Mouse (Mus musculus) right cerebral cortex, postnatal 10 days (tissue): ENCODE results near the gene Nck2.

Experiments
- DNase-seq, 2 experiments: peaks; one replicate each; pipeline ENCODE4 v3.0.0; 2021; ENCODE audit warnings: low spot score in 2 of 2

Gene Nck2

DNA sequence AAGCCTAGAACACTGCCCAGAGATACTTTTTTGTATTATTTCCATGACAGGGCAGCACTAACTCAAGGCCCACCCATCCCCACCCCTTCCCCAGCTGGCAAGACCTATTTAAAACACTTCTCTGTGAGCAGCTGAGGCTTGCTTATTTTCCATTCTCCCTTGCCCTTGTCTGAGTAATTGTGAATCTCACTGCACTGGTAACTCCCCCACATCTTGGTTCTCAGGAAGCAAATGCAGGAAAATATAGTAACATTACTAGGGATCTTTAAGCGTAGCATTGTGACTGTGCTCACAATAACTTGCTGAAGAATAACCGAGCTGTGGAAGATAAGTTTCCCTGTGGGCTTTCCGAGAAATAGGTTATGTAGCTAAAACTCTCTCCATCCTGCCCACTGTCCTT lies 24.6 kb downstream of the Nck2 start:
- DNase-seq = no peak

DNA sequence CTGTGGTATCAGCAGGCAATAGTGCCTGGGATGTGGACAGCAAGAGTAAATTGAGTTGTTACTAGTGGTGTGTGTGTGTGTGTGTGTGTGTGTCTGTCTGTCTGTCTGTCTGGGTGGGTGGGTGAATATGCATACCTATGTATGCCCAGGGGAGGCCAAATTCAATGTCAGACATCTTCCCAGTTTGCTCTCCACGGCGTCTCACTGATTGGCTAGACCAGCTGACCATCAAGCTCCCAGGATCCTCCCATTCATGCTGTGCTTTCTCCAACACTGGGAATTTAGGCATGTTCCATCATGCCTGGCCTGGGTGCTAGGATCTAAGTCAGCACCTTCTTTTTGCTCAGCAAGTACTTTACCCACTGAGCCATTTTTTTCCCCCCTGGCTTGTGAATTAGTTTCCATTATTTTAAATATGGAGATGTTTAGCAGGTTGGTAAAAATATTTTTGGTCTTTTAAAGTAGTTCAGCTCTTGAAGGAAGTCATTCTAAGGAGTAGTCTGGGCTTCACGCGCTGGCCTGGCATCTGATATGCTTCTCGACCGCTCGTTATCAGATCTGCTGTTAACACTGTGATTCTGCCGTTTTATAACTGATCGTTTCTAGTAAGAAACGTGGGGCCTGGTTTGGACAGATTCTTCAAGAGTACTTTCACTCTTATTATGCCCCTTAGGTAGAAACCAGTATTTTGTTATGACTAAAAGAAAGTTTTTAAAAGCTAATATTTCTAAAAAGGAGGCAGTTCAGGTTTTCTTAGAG lies 26.2 kb downstream of the Nck2 start:
- DNase-seq = no peak

DNA sequence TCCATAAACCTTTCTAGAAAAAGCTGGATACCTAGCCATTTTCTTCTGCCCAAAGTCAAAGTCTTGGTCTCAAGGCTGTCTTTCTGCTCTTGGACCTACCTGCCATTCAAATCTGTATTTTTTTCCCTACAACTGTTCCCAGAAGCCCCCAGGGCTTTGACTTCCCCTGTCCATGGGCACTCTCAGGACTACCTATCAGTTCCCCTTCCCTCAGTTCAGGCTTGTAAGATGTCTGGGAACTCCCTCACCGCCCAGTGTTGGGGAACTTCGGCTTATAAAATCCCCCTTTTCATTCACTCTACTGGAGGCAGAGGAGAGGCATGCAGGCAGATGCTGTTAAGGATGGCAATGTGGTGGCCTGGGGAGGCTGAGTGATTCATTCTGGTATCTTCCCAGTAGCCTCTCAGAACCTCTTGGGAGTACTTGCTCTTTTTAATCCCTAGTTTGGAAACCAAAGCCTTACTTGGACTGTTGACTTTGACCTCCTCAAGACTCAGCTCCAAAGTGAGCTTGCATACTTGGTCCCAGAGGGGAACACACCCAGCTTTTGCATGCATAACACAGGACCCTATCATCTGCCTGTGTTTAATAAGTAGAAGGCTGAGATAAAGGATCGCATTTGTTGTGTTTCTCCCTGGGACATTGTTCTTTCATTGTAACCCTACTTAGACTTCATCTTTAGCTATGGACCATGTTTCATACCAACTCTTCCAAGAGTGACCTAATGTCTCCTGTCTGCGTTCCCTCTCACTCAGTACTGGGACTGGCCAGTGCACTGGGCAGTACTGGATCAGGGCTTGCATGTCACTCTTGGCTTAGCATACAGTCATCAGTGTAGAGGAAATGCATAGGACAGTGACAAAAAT lies 27.0 kb downstream of the Nck2 start:
- no peak for DNase-seq

DNA sequence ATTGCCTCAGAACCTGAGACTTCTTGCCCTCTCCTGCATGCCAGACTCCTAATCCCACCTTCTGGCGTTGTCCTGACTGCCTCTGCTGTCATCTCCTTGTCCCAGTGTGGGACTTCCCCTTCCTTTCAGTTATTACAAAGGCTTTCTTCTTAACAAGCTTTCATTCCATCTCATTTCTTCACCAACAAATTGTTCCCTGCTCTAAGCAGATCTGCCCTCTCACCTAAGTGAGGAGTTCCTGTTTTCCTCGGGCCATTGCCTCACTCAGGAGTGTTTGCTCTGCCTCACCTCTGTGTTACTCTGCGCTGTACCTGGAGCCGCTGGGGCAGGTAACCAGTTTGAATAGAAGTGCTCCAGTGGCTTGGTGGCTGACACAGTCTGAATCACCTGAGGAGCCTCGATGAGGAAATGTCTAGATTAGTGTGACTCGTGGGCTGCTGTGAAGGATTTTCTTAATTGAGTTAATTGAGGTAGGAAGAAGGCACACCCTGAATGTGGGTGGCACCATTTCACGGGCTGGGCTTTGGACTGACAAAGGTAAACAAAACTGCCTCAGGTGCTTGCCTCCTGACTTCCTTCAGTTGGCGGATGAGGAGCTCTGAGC lies 27.8 kb downstream of the Nck2 start:
- DNase-seq = no peak

DNA sequence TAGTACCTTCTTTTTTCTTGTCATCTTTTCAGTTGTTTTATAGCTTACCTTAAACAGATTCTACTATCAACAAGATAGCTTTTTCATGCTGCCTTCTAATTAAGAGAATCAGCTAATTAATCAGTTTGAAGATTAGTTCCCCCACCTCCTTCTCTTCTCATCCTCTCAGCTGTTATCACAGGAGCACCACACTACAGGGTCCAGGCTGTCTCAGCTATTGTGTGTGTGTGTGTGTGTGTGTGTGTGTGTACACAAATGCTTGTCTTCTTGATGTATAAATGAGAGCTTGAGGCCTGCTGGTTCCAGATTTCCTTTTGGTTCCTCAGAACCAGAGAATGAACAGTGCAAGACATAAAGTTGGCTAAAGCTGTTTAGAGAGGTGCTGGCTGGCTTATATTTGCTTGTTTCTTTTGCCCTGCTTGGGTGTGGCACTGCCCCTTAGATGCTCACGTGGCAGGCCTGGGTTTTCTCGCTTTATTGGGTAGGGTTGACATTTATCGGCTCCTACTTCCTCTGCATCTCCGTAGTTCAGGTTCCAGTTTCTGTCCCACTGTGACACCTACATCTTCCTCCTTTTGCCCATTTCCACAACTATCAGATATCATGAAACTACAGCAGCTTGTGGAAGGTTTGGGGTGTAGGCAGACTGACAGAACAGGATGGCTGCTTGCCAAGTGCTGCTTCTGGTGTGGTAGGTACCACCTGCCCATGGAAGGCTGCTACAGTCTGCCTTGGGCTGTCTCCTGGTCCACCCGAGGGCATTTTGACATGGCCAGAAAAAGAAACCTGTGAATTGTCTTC lies 29.6 kb downstream of the Nck2 start:
- DNase-seq = peak; percentile 64 to 68

DNA sequence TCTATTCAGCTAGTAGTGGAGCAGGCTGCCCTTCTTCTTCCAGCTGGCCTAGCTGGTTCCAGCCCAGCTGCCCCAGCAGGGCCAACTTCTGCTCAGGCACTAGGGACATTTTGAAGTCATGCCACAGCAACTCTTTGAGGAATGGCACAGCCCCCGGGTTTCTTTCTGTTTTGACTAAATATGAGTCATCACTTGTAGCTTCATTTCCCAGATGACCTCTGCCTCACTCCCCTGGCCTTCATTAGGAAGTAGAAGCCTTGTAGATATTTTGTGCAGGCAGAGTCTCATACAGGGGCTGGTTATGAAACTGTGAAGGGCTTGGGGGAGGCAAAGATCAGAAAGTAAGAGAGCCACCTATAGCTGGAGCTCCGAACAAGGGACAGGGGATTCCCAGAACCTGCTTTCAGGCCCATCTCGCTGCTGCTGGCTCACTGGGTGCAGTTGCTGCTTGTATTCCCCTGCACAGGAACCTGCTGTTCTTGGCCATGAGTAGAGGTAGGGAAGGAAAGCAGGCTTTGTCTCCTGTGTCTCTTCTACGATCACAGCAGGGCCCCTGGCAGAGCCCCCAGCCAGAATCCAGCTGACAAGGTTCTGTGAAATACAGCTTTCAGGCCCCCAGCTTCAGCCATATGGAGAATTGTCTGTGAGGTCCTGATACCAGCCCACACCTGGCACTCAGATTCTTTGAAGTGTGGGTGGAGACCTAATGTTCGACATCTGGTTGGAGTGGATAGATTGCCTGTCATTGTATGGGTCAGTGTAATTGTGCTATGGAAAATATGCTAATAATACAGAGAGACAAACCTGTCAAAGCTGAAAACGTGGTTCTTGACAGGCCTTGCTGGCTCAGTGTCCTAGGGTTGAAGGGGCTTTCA lies 30.4 kb downstream of the Nck2 start:
- no peak for DNase-seq

DNA sequence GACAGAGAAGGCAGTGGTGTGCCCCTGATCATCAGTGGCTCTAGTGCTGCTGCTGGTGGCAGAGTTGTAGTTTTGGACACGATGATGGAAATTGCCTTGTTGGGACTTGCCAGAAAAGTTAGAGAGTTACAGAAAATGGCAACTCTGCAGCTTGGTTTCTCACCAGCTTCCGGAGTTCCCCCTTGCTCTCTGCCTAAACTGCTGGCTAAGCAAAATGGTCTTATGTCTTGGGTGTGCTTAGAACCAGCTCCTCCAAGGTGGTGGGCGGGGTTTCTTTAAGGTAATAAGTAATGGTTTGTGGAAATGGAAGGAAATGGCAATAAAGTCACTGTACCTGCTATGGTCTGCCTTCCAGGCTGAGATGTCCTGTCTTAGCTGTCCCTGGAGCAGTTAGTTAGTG lies 33.6 kb downstream of the Nck2 start:
- no peak for DNase-seq

DNA sequence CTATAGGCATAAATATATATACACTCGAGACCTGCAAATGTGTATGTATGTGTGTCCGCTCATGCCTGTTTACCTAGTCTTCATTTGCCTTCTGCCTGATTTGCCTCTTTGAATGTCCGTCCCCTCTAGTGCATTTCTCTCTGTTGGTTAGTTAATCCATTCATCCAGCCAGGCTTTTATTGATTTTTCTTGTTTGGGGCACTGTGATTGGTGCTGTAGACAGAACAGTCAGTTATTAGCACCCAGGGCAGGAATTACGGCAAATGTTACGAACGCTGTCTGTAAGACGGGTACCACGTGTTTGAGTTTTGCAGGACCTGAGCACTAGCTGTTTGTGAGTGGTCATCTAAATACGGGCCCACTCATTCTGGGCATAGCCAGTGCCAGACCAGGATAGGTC lies 40.8 kb downstream of the Nck2 start:
- DNase-seq = no peak

DNA sequence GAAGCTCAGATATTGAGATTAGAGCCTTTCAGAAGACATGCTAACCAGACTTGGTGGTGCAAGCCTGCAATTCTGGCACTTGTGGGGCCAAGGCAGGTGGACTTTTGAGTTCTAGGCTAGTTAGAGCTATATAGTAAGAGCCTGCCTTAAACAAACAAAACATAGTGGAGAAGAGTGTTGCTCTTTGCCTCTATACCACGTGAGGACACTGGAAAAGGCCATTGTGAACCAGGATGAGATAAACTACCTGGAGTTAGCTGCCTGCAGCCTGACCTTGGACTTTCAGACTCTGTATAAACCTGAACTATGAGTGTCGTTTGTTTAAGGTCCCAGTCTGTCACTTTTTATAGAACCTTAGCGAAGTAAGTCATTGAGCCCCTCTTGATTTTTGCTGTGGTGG lies 42.1 kb downstream of the Nck2 start:
- DNase-seq = no peak

DNA sequence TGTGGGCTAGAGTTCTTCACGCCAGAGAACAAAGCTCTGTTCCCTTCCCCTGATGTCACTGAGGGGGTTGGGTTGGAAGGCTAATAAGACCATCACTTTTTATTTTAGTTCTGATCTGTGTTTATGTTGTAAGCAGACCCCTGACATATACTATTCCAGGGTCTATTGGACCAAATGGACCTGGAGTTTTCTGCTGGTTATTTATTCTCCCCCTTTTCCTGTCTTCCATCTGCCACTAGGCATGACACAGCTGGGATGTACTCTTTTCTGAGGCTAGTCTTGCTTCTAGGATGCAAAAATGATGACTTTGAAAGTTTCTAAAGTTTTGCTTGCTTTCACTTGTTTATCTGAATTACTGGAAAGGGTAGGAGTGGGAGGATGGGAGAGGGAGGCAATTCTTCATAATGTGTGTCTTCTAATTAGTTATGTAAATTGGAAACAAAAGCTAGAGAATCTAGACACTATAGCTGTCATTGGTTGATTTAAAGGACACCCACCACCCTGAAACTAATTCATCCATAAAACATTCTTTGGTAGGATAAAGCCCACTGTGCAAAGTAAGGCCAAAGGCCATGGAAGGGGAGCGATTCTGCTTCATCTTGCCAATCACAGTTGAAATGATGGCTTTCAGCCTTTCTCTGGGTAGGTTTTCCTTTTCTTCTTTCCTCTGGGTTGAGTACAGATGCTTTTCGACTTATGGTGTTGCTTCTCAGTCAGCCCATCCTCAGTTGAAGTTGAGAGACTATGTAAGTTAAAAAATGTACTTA lies 42.8 kb downstream of the Nck2 start:
- no peak for DNase-seq

DNA sequence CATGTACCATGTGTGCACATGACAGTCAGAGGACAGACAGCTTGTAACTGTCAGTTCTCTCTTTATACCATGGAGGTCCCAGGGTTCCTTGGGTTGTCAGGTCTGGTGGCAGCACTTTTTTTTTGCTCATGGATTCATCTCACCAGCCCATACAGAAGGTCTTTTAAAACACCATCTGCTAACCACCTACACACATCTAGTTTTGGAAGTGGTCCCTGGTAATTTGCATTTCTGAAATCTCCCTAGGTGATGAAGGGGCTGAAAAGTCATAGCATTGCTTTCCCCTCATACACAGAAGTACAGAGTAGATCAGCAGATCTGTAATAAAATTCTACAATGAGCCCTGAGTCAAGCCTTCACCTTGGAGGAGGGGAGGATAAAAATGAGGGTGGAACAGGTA lies 44.9 kb downstream of the Nck2 start:
- no peak for DNase-seq

DNA sequence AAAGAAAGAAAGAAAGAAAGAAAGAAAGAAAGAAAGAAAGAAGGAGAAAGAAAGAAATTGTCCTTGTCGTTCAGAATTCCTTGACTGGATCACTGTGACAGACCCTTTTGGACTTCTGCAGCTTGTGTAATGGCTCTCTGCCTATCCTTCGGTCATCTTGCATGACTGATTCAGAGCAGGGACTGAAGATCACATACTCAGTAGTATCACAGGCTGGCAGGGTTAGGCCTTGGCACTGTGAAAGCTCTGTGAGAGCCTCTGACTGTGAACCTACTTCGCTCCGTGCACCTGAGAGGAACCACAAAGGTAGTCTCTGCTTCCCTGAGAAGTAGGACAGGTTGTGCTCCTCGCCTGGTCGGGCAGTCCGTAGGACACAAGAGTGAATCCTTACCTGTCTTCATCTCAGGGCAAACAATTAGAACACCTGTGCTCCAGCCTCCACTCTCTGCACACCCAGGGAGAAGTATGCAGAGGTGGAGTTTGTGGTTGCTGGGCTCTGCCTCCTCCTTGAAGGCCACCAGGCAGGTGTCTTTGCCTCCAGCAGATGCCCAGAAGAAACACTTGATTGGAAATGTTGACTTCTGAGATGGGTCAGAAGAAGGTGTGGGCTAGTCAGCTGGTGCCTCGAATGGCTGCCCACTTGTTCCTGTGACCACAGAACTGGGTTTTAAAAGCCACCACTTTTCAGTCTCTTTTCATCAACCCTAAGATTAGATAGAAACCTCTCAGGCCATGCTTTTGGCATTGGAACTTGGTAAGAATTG lies 47.3 kb downstream of the Nck2 start:
- DNase-seq = no peak

DNA sequence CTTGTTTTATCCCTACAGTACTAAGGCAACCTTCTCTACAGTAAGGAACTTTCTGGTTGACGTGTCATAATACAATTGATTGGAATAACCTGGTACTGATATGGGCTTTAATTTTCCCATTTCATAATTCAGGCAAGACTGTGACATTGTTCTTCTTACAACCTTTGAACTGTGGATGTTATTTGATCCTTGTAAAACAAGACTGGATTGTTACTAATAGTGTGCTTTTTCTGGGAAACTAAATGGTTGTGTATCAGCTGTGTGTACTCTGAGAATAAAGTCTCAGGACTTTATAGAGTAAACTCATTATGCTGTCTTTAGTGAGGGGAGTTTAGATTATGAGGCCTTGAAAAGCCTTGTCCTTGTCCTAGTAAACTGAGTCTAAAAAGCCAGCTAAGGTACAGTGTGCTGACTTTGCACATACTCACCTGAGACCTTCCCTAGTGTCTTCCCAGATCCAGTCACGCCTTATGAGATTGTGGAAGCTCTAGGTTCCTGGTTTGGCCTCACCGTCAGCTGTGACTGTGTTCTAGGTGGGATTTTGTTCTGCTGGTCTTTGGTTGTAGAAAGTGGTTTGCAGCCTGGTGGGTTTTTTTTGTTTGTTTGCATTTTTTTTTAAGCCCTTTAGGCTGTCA lies 48.5 kb downstream of the Nck2 start:
- DNase-seq = no peak

DNA sequence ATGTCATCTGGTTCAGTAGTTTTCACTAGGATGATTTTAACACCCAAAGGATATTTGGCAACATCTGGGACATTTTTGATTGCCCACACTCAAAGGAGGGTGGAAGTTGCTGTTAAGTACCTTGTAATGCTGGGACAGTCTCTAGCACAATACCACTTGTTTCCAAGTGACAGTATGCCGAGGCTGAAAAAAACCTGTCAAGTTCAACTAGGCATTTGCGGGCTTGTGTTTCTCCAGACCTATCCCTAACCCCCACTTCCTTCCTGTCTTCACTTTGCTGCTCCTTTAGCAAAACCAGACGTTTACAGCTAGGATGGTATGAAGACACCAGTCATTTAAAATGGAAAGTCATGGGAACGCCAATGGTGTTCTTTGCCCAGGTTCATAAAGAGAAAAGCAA lies 51.7 kb downstream of the Nck2 start:
- no peak for DNase-seq

DNA sequence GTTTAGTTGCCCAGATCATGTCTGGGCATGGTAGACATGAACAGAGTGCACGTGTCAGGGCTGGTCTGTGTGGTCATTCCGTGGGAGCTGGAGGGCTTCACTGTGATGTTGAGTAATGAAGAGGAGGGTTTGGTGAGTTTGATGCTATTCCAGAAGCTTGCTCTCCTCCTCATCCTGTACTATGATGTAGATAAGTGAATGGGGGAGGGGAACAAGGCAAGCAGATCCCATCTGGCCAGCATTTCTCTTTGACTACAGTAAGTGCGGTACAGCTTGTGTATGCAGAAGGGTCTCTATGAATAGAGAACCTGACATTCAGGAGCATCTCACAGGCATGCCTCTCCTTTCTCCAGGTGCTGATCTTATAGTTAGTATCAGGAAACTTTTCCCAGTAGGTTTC lies 52.6 kb downstream of the Nck2 start:
- DNase-seq = peak in 1 of 2 experiments; percentile 53

DNA sequence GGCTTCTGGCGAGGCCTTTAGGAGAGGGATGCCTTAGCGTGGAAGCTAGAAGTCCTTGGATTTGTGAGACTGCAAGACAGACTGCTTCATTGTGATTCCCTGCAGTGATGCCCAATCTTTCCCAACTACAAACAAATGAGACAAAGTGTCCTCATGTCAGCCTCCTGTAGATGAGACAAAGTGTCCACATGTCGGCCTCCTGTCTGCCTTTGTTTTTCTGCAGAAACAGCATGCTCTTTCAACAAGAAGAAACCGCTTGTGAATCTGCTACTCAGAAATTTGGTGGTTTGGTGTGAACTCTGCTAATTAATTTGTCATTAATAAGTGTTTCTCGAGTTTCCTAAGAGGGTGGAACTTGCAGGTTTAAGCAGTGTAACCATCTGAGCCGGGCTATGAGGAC lies 53.6 kb downstream of the Nck2 start:
- DNase-seq = no peak

DNA sequence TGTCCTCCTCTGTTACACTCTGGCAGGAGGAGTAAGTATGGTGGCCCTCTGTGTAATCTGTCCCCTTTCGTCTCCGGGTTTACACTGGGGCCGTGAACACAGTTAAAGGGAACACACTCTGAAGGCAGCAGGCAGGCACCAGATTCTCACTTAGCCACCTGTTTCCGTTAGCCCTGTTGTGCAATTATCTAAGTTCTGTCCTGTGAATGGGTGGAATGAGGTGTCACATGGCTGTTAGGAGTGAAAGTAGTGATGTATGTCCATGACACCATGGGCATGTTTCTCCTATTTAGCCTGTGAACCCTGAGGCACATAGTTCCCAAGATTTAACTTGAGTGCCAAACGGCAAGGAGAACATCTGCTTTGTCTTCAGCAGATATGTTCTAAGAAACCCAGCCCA lies 55.7 kb downstream of the Nck2 start:
- no peak for DNase-seq

DNA sequence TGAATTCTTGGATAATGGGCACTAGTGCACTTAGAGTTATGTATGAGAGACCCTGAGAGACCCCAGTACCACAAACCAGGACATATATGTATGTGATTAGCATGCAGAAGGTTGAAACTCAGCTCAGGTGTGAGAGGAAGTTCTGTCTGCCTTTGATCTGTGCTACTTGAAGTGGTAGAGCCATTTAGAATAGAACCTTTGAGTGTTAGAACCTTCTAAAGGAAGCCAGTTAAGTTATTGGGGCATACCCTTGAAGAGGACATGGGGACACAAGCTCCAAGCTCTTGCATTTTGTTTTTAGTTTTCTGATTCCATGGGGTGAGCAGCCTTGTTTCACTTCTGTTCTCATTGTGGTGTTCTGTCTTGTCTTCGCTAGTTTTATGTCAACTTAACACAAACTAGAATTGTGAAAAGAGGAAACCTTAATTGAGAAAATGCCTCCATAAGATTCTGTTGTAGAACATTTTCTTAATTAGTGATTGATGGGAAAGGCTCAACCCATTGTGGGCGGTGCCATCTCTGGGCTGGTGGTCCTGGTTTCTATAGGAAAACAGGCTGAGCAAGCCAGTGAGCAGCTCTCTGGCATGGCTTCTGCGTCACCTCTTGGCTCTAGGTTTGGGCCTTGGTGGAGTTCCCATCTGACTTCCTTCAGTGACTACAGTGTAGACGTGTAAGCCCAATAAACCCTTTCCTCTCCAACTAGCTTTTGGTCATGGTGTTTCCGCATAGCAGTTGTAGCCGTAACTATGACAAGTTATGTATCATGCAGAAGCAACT lies 57.0 kb downstream of the Nck2 start:
- no peak for DNase-seq
